Mouse (Mus musculus) midbrain, embryonic 13.5 days (tissue): ENCODE results near the gene Grem2. TPM values are rescaled to one million over a fixed set of nuclear protein-coding genes. Genes with fewer than 3 reads are reported as not detected.

Source experiments
- ATAC-seq: fragments of 200-750 bp; cut with Nextera tagmentation; 2 replicates; pipeline ENCODE4 v1.8.0; 2017; ENCODE audit warnings: mild to moderate bottlenecking, moderate TSS enrichment, moderate library complexity
- H3K27ac ChIP-seq: fragments of 300-500 bp; sonication (generic); 2 replicates; pipeline ENCODE4 v1.5.1; 2015; ENCODE audit warnings: inconsistent platforms, mild to moderate bottlenecking, moderate library complexity
- H3K27me3 ChIP-seq: fragments of 300-500 bp; sonication (generic); 2 replicates; pipeline ENCODE4 v1.6.1; 2015; ENCODE audit warnings: mild to moderate bottlenecking, inconsistent platforms
- H3K36me3 ChIP-seq: fragments of 300-500 bp; sonication (generic); 2 replicates; pipeline ENCODE4 v1.6.1; 2015; ENCODE audit warnings: mild to moderate bottlenecking, inconsistent platforms
- H3K4me1 ChIP-seq: fragments of 300-500 bp; sonication (generic); replicated peaks from 2 replicates; pipeline ENCODE4 v1.6.1; 2015; ENCODE audit warnings: inconsistent platforms
- H3K4me2 ChIP-seq: fragments of 300-500 bp; sonication (generic); replicated peaks from 2 replicates; pipeline ENCODE4 v1.6.1; 2015; ENCODE audit warnings: moderate library complexity, mild to moderate bottlenecking, inconsistent platforms
- H3K4me3 ChIP-seq: fragments of 300-500 bp; sonication (generic); replicated peaks from 2 replicates; pipeline ENCODE4 v1.5.1; 2015; ENCODE audit warnings: mild to moderate bottlenecking, inconsistent platforms
- H3K9ac ChIP-seq: fragments of 300-500 bp; sonication (generic); replicated peaks from 2 replicates; pipeline ENCODE4 v1.6.1; 2015; ENCODE audit warnings: mild to moderate bottlenecking, inconsistent platforms
- H3K9me3 ChIP-seq: fragments of 300-500 bp; sonication (generic); 2 replicates; pipeline ENCODE4 v1.6.1; 2016; ENCODE audit warnings: mild to moderate bottlenecking, inconsistent platforms
- WGBS: fragments of 180-500 bp; shearing (Covaris S2); methylation state at CpG from one replicate; pipeline ENCODE4 v1.1.7; 2015; 5-methylcytosine and 5-hydroxymethylcytosine counted together
- polyA plus RNA-seq: library from polyadenylated mRNA; unstranded; fragments of >200 nt; fragmentation: Nextera tagmentation; extraction: Ambion mirVana; gene quantifications from 2 replicates; pipeline ENCODE4 v1.2.1, GENCODE M21; 2015

Gene Grem2
- polyA plus RNA-seq: 0.38 and 0.40 TPM in 2 replicates

DNA sequence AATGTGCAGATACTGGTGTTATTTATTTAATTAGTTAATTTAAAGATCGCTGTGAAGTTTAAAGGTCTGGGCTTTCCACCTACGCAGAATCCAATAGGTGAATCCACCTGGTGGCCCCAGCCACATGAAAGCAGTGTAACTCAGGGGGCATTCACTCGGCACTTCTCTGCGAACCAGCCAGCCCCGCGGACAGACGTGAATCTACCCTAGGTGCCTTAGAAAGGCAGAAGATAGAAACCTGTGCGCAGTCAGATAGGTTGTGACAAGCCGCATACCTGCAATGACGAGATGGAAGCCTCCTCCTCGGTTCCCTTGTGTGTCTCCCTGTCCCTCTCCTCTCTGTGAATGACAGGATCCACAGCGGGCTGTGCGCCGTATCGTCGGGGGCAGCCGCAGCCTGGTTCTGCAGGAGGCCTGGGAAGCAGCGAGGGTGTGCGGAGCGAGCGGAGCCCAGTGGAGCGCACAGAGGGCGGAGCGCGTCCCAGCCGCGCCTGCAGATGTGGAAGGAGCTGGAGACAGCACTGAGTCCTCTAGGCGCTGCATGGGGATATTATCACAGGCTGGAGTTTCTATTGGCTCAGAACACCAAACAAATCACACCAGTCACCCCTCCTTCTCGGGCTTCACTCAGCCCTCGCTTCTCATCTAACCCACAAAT, at the start of gene Grem2:
TSS of gene Grem2 (minus strand) at position 522 of the 658 bp plus-strand sequence.
- peak within 1 kb of the TSS; percentile 67 for H3K9ac ChIP-seq
- WGBS: 4% methylated on average over 30 of the region's 30 CpGs
- peak; percentile 98 for ATAC-seq
- no peaks in the 10 kb centered on the region for H3K9me3 ChIP-seq
- no peaks in the 10 kb centered on the region for H3K36me3 ChIP-seq
- peak within 1 kb of the TSS; percentile 70 for H3K4me2 ChIP-seq
- peak within 1 kb of the TSS; percentile 52 for H3K4me3 ChIP-seq
- H3K27ac ChIP-seq: peak within 1 kb of the TSS; percentile 67; the same call in 1 of the 2 replicates
- peaks cover 9% of the 10 kb centered on the region for H3K4me1 ChIP-seq
- no peaks in the 10 kb centered on the region for H3K27me3 ChIP-seq

DNA sequence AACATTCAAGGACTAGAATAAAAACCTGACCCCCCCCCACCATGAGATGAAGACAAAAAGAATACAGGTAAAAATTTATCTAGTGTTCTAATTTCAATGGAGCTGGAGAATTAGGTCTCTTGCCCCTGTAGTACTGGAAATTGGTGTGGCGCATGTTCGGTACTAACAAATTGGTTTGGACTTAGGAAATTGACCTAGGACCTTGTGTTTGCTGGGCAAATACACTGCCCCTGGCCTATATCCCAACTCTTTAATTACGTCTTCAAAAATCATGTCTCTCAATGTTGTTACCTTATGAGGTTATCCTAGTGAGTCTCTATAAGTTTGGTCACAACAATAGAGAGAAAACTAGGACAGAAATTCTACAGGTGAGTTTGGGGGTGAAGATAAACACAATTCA, 38.2 kb upstream of the Grem2 start:
- Histone ChIP-seq H3K4me2 (no peak overlapping the region), H3K36me3 (no peaks in the 10 kb centered on the region), H3K4me3 (no peak overlapping the region), H3K27me3 (no peaks in the 10 kb centered on the region), H3K4me1 (peaks cover 5% of the 10 kb centered on the region; the same call in 1 of the 2 replicates), H3K27ac (no peak overlapping the region), H3K9ac (no peak overlapping the region), H3K9me3 (no peaks in the 10 kb centered on the region)
- WGBS: 96% methylated on average over 3 of the region's 3 CpGs
- ATAC-seq: no peak

DNA sequence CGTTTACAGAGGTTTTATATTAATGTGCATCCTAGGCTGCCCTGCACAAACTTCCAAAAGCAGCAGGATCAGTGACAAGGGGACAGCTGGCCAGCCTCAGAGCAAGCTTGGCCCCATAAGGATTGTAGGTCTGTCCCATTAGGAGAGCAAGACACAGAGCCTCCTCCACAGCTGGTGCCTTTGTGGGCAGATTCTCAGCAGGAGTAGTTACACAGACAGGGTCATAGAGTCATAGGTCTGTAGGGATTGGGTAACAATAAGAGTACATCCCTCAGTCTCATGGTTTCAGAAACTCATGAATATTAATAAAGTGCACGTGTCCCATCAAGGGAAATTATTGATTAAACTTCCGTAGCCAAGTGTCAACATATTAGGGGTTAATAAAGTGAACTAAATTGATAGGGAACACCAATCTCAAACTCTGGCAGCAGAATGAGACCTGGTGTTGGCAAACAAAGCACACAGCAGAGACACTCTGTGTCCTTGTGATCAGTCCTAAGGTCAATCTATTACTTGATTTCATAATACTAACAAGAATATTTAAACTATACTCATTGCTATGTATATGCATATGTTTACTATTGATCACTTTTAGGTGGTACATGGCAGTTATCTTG, 9.5 kb upstream of the Grem2 start:
- no peaks in the 10 kb centered on the region for H3K9me3 ChIP-seq
- H3K4me2 ChIP-seq: no peak overlapping the region
- H3K36me3 ChIP-seq: no peaks in the 10 kb centered on the region
- 48% methylated on average over 3 of the region's 3 CpGs for WGBS
- ATAC-seq: peak; percentile 72
- H3K4me1 ChIP-seq: 0 out of 2 replicates have a peak, but pooled peaks cover 4% of the 10 kb centered on the region
- no peak overlapping the region for H3K27ac ChIP-seq
- no peak overlapping the region for H3K9ac ChIP-seq
- H3K27me3 ChIP-seq: no peaks in the 10 kb centered on the region
- no peak overlapping the region for H3K4me3 ChIP-seq

DNA sequence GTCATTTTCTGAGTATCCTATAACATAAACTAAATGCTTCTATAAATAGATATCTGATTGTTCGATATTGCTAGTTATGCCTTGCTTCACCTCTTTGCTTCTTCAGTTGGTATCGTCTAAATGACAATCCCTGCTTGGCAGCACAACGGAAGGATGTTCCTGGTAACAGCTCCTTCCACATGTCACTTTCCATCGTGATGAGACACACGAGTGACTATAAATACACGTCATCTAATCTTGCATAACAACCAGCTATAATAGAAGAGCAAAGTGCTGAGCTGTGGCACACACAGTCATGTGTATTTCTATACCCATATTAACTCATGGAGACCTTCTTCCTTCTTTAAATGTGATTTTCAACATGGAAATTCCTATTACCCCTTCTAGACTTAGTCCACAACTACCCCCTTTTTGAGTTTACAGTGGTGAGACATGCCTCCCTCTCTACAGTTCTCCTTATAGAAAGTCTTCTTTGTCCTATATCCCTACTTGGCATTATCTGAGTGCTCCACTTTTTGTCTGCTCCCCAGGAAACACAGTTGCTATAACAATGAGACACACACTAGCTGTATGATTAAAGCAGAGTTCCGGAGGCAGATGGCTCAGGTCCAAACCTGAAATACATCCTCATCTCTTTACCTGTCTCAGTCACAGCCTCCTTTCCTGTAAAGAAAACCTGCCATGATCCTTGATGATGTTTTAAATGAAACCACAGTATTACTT, 8.0 kb upstream of the Grem2 start:
- no peaks in the 10 kb centered on the region for H3K27me3 ChIP-seq

DNA sequence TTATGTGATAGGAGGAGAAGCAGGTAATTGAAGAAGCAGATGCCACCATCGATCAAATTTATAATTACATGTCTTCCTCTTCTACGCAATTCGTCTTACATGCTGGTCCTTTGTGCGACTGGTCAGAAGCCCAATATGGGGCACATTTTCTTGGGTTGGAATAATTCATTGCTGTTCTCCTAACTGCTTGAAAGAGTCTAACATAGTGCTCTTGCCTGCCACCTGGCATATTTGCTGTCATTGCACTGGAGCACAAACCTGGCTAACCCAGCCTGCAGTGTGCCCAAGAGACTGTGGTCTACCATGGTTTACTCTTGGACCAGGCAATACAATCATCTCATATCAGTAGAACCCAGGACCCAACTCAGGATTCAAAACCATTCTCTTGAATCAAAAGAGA, 2.7 kb downstream of the Grem2 start:
- no peaks in the 10 kb centered on the region for H3K27me3 ChIP-seq
- H3K9me3 ChIP-seq: no peaks in the 10 kb centered on the region
- peaks cover 9% of the 10 kb centered on the region for H3K4me1 ChIP-seq
- no peak overlapping the region for H3K4me3 ChIP-seq
- H3K4me2 ChIP-seq: no peak overlapping the region
- WGBS: 95% methylated on average over 4 of the region's 4 CpGs
- no peaks in the 10 kb centered on the region for H3K36me3 ChIP-seq
- no peak overlapping the region for H3K9ac ChIP-seq
- H3K27ac ChIP-seq: no peak overlapping the region
- no peak for ATAC-seq

More for the DNA sequence above, 8.0 kb upstream of the Grem2 start:
- WGBS: 76% methylated on average over 7 of the region's 7 CpGs
- Histone ChIP-seq H3K4me1 (0 out of 2 replicates have a peak, but pooled peaks cover 4% of the 10 kb centered on the region), H3K4me2 (no peak overlapping the region), H3K27ac (no peak overlapping the region), H3K36me3 (no peaks in the 10 kb centered on the region), H3K4me3 (no peak overlapping the region), H3K9ac (no peak overlapping the region), H3K9me3 (no peaks in the 10 kb centered on the region)
- ATAC-seq: no peak

DNA sequence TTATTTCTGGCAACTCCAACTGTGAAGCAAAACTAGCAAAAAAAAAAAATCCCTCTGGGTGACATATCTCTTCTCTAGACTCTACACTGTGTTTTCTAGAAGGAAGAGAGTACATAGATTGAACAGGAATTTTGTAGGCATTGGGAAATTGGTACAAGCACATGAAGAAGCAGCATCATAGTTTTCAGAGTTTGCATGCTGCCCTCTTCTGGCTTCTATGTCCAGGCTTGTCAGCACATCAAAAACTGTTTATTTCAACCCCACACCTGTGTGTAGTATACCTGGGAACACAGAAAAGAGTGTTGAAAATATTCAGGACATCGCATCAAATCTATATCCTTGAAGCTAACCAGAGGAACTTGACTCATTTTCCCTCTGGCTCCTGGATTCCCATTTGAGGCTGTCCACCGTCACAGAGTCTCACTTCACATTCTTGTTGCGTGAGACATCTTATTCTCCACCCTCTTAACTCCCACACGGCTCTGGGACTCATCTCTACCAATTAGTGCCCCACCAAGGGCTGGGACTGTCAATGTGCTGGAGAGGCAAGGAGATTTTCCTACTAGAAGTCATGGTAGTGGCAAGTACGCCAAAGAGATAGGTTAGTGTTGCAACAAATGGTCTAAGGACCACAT, 3.3 kb downstream of the Grem2 start:
- Histone ChIP-seq H3K36me3 (no peaks in the 10 kb centered on the region), H3K4me3 (no peak overlapping the region), H3K9ac (no peak overlapping the region), H3K4me1 (peaks cover 9% of the 10 kb centered on the region), H3K9me3 (no peaks in the 10 kb centered on the region), H3K27me3 (no peaks in the 10 kb centered on the region), H3K27ac (no peak overlapping the region), H3K4me2 (no peak overlapping the region)
- 86% methylated on average over 5 of the region's 5 CpGs for WGBS
- ATAC-seq: no peak

DNA sequence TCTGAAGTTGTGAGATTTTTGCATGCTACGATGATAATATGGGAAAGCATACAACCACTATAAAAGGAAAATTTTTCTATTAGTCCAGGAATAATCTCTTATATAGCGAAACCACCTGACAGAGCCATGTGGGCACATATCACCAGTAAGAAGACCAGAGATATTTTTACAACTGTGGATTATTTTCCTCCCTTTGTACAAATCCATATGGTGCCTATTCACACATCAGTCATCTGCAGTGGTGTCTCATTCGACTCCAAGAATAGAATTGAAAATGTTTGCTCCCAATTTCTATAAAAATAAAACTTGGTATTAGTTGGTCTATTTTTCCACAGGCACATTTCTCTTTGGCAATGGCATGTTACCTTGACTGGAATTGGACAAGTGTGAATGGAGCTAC, 11.8 kb downstream of the Grem2 start:
- WGBS: 67% methylated on average over 3 of the region's 3 CpGs
- Histone ChIP-seq H3K36me3 (no peaks in the 10 kb centered on the region), H3K27ac (no peak overlapping the region), H3K4me1 (no peaks in the 10 kb centered on the region), H3K27me3 (no peaks in the 10 kb centered on the region), H3K4me2 (no peak overlapping the region), H3K9me3 (no peaks in the 10 kb centered on the region), H3K9ac (no peak overlapping the region), H3K4me3 (no peak overlapping the region)
- ATAC-seq: no peak

DNA sequence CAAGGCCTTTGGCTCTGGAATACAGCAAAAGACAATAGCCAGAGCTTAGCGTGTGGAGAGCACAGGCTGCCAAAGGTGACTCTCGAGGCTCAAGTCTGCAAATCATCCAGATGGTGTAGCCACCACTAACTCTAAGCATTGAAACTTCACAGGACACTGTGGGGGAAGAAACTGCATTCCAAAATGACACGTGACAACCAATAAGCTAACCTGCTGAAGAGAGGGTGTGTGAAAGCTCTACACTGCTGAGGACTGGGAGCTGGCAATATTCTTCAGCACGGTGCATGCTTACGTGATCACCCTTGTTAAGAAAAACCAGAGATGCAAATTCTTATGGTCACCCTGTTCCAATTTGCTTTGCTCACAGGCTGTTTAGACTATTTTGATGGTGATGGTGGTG, 13.4 kb downstream of the Grem2 start:
- Histone ChIP-seq H3K27me3 (no peaks in the 10 kb centered on the region), H3K9ac (no peak overlapping the region), H3K4me1 (no peaks in the 10 kb centered on the region), H3K27ac (no peak overlapping the region), H3K9me3 (no peaks in the 10 kb centered on the region), H3K36me3 (no peaks in the 10 kb centered on the region), H3K4me2 (no peak overlapping the region), H3K4me3 (no peak overlapping the region)
- 93% methylated on average over 5 of the region's 5 CpGs for WGBS
- ATAC-seq: no peak

DNA sequence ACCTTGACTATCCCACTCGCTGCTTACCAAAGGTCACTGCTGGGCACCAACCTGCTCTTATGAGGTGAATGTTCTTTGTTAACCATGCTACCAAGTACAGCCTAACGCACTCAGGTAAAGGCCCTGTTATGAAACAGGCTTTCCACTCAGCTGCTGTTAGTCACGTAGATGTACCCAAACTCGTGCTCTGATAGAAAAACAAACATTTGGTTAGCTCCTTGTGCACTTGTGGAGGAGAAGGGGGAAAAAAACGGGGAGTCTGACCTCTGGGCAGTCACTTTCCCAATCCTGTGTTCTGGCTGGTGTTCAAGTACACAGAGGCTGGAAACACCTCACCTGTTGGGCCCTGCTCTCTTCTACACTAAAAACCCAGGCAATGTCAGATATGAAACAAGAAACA, 14.0 kb downstream of the Grem2 start:
- H3K4me2 ChIP-seq: no peak overlapping the region
- H3K9me3 ChIP-seq: no peaks in the 10 kb centered on the region
- H3K4me3 ChIP-seq: no peak overlapping the region
- no peaks in the 10 kb centered on the region for H3K27me3 ChIP-seq
- no peak for ATAC-seq
- no peak overlapping the region for H3K9ac ChIP-seq
- H3K27ac ChIP-seq: no peak overlapping the region
- no peaks in the 10 kb centered on the region for H3K4me1 ChIP-seq
- no peaks in the 10 kb centered on the region for H3K36me3 ChIP-seq
- WGBS: 83% methylated on average over 5 of the region's 5 CpGs

DNA sequence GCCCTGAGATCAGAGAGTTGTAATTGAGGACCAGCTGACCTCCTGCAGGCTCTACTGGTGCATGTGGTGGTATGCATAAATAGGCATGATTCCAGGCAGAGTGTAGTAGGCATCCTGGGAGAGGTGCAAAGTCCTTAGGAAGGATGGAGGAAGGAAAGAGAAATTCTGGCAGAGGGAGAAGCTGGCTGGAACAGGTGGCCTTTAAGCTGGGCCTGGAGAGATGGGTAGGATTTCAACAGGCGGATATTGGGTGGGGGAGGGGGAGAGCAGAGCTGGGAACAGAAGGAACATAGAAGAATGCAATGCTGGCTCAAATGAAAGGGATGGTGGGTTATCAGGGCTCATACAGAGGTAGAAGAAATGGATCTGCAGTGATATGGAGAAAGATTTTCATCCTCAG, 18.9 kb downstream of the Grem2 start:
- Histone ChIP-seq H3K9ac (no peak overlapping the region), H3K36me3 (no peaks in the 10 kb centered on the region), H3K4me3 (no peak overlapping the region), H3K9me3 (no peaks in the 10 kb centered on the region), H3K27me3 (no peaks in the 10 kb centered on the region), H3K4me1 (no peaks in the 10 kb centered on the region), H3K4me2 (no peak overlapping the region), H3K27ac (no peak overlapping the region)
- ATAC-seq: no peak
- WGBS: 78% methylated on average over 1 of the region's 1 CpGs

DNA sequence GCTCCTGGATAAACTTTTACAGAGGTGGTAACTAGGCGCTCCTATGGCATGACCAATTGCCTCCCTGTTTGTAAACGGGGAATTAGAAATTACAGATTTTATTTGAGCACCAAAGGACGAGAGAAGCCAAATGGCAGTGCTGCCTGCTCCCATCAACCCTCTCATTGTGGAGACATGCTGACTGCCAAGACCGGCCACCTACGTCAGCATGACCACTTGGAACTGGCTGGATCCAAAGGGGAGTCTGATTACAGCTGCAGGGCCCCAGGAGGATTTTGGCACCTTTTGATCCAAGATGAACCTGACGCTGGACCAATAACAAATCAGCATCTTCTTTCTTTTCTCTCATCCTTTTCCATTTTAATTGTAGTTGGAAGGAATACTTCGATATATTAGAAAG, 29.1 kb downstream of the Grem2 start:
- Histone ChIP-seq H3K9ac (no peak overlapping the region), H3K4me2 (no peak overlapping the region), H3K27me3 (no peaks in the 10 kb centered on the region), H3K9me3 (no peaks in the 10 kb centered on the region), H3K4me1 (no peaks in the 10 kb centered on the region), H3K27ac (no peak overlapping the region), H3K36me3 (no peaks in the 10 kb centered on the region), H3K4me3 (no peak overlapping the region)
- no peak for ATAC-seq
- WGBS: 87% methylated on average over 7 of the region's 7 CpGs
